Mouse (Mus musculus) forelimb bud, embryonic 11.5 days (tissue): ENCODE data around the gene Aatf.
"Not testable (repeated sequence)": the region's sequence is repeated elsewhere in the genome, so short reads cannot be mapped to it uniquely, and the experiment has no call there.

Experiments
- DNase-seq: peaks from one replicate; pipeline ENCODE4 v3.0.0-alpha.2; 2012; ENCODE audit warnings: low read depth, low spot score

Aatf gene

DNA sequence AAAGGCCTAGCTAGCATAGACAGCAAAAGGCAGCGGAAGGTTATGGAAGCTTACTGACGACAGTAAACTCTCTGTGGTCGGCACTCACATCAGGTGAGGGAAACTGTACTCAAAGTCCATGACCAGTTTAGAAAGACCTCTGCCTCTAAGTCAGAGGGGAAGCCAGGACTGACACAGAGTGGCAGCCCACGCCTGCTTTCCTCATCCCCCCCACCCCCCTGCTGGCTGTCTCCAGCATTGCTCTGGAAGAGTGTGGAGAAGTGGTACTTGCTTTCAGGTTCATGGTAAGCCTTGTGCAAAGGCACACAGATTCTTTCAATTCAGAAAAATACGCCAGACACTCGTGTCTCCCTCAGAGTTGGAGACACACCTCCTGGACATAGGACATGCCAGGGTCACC, 78.4 kb downstream of the Aatf start:
- DNase-seq, result no peak

DNA sequence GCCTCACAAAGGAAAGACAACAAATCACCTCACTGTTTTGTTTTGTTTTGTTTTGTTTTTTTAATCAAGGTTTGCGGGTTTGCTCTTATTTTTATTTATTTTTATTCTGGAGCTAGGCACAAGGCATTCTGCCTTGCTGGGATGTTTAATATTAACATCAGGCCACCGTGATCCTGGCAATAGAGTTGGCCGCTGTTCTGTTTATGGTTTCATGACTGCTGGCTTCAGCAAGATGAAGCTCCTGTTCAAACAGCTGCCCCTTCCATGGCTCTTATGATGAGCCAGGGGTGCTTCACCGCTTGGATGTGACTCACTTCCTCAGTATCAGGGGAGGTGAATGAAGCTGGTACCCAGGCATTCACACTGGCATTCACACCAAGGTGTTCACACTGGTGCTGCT, 83.0 kb downstream of the Aatf start:
- DNase-seq, result no peak

DNA sequence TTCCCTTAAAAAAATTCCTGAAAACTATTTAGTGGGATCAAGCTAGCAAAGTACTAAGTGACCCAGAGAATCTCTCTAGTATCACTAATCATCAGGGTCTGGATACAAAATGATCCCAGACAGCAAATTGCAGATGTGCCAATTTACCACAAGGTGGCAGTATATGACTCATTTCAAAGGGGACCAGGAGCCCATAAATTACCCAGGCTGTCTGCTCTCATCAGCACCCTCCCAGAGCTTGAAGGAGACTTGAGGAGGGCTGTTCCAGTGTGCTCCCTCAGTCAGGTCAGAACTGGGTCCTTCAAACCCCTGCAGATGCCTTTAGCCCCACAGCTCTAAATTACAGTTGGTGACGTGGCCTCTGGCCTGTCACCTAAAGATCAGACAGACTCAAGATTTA, 83.7 kb downstream of the Aatf start:
- peak; percentile 66 for DNase-seq

DNA sequence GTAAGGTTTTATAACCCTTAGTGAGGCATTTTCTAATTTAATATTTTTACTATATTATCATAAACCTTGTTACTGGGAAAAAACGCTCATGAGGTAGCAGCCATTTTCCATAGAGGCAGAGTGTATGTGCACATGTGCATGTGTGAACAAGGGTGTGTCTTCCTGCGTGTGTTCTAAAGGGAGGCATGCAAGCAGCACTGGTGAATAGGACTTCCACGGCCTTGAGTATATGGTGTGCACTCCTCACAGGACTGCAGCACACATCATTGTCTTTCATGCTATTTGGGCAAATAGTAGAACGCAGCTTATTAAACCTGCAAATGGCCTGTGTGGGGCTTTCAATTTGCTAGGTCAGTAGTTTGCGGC, 86.7 kb downstream of the Aatf start:
- no peak for DNase-seq

DNA sequence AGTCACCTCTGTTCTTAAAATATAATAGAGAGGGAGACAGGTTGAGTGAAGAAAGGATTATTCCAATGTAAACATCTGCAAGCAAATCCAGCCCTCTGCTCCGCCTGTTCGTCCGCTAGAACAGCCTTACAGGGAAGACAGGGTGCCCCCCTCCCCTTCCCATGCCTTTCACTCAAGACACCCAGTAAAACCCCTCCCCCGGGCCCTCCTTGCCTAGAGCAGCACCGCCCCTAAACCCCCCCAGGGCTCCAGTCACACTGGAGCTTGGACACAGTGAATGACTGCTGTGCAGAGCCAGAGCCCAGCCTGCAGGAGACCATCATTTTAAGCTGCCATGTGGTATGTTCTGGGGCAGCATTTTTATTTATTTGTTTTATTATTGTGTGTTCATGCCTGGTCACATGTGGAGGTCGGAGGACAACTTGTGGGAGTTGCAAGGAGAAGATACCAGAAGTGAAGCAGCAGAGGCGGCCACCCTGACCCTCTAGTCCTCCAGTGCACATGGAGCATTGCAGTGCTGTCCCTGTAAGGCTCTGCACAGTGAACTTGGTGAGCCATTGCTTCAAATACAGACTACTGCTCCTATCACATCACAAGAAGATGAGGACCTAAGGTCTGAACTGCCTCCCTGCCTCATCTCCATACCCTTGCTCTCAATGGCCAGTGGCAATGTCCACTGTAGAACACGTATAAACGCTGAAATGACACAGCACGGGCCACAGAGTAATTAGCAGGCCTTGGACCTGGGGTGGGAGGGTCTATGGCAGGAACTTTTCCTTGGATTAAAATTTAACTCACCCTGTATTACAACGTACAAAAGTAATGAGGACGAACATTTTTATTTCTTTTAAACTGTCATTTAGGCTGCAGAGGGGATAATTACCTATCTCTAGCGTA, 87.3 kb downstream of the Aatf start:
- DNase-seq, result no peak

DNA sequence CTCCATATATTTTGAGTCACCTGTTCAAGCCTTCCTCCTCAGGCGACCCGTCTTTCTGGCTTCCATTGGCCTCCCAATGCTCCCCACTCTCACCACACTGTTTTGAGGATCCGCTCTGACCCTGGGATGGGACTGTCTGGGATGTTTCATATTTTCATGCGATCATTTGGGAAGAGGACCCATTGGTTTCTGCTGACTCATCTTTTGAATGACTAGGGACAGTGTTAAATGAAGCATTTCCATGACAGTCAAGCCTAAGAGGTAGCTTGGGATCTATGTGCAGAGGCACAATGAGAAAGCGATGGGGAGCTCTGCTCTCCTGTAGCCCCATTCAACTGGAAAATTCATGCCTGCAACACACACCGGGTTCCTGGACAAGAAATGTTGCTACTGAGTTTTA, 92.5 kb downstream of the Aatf start:
- no peak for DNase-seq

DNA sequence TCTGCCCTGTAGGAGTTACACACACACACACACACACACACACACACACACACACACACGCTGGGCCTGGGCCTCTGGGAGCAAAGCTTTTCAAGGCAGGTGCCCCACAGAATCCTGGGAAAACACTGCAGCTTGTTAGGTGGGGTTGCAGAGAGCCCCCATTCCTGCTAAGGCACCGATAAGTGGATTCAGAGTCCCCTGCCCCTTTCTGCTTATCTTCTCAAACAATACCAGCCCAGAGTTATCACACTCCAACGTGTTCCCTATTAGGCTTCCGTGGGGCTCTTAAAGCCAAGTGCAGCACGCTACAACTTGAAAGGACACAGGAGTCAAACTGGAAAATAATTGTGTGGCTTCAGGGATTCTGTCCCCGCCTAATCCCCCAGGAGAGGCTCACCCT, 100.2 kb downstream of the Aatf start:
- DNase-seq, result no peak

DNA sequence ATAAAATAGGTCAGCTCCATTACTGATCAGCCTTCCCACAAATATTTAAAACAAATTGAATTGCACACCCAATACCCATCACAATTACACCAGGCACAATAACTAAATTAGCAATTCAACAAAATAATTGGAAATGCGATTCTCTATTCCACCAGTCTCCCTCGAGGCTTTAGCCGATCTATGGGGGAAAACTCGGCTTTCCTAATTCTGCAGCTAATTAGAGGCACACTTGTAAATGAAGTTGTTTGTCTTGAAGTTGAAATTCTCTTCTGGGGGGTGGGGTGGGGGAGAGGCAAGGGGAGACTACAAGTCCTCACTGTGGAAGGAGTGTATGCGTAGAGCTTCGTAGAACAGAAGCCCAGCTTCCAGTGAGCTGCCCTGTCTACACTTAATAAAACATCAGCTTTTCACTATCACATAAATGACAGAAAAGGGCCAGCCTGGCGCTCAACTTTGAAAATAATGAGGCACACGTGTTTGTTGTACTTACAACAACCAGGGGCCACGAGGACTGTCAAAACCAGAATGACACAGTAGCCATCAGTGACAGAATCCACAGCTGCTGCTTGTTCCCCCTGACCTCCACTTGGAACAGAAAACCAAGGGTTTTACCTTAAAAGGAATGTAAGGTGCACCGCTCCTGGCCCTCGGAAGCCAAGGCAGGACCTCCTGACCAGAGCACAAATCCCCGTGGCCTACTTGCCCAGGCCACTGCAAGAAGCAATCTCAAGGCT, 101.0 kb downstream of the Aatf start:
- DNase-seq, result peak; percentile 61

DNA sequence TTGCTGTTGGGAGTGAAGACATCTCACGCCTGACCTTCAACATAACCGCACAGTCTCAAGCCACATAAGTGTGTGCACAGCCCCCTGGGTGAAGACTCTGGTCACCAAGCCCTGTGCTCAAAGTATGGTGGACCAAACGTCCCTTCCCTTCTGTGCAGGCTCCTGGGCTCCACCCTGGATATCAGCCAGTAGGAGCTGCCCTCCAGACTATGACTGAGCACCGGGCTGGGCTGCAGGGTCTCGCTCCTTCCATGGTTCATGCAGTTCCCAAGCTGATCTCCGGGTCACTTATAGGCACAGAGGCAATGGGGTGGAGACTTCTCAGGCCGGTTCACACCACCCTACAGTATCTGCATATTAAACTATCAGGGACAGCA, 101.7 kb downstream of the Aatf start:
- DNase-seq, result no peak

DNA sequence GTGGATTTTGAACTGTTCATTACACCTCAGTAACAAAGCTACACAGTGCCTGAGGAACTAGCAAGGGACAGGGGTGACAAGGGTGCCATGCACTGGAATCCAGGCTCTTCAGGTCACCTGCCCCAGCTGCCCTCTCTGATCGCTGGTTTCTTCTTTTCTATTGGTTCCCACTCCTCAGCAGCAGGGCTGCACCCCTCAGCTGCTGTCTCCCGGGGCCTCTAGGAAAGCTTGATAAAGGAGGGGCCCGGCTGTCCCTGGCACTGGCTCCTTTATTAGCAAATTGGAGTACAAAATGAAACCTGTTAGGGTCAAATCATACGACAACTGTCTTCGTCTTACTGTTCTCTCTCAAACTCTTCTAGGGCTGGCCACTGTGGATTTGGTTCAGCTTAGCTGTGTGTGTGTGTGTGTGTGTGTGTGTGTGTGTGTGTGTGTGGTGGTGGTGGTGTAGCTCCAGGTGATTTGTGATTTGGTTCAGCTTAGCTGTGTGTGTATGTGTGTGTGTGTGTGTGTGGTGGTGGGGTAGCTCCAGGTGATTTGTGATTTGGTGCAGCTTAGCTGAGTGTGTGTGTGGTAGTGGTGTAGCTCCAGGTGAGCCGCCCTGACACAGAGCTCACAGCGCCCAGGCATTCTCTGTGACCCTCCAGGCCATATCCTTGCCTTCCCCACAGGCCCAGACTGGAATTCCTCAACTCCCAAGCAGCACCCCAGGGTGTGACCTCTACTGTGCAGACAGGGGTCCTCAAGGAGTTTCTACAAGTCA, 102.3 kb downstream of the Aatf start:
- no peak for DNase-seq

DNA sequence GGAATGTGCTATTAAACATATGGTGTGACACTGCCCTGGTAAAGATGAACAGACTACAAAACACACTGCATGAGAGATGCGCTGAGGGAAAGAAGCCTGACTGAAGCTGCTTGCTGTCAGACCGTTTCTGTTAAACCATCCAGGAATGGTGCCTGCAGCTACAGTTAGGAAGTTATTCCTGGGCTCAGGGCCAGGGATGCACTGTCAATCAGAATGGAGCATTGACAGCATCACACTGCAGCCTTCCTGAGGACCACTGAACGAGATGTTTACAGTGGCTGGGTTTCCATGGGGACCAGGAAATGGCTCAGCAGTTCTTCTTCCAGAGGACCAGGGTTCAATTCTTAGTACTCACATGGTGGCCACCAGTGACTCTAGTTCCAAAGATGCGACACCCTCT, 102.9 kb downstream of the Aatf start:
- no peak for DNase-seq

DNA sequence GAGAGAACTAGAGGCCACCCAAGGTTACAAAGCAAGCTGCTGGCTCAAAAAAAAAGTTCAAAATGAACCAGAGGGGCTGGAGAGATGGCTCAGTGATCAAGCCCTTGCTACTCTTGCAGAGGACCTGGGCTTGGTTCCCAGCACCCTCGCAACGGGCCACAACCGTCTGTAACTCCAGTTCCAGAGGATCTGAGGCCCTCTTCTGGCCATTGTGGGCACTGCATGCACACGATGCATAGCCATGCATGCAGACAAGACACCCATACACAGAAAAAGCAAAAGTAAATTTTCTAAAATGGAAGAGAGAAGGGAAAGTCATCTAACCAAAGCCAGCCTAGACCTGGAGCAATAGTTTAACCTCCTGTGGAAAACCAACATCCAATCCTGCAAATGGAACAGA, 106.6 kb downstream of the Aatf start:
- no peak for DNase-seq

DNA sequence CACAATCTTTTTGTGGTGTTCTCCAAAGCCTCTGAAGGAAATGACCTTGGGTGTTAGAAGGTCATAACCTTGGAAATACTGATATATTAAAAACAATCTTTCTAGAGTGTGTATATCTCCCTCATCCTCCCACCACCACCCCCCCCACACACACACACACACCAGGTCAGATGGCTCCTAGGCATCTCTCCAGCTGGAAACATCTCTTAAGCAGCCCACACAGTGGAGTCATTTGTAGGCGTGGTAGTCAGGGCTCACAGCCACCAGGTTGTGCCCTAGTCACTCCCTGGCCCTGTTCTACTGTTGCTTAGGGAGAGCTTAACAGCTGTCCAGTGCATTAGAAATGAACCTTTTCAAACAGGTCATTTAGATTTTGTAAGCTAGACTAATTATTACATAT, 118.3 kb downstream of the Aatf start:
- no peak for DNase-seq

DNA sequence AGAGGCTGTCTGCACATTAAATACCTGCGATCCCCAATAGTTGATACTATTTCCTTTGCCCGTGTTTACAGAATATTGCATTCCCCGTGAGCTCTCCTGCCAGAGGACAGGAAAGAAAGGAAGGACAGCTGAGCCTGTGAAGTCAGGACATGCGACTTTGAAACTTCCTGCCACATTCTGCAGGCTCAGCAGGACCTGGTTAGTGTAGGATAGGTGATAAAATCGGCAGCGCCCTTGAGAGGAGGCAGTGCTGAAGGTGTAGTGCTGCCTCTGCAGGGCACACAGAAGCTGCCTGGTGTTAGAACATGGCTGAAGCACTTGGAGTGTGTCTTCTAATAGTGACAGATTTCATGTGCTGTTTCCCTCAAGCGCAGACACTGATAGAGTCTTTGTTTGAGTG, 119.8 kb downstream of the Aatf start:
- DNase-seq, result no peak

DNA sequence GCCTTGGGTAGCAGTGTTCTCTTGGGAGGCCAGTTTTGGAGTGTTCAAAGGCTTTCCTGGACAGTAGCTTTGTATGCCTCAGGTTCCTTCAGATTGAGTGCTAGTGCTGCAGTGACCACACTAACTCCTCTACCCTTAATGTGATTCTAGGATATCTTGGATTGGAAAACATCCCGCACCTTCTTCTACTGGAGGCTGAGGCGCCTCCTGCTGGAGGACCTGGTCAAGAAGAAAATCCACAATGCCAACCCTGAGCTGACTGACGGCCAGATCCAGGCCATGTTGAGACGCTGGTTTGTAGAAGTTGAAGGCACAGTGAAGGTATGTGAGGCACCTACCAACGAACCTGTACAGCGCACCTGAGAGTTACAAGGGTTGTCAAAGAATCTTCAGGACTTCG, 121.3 kb downstream of the Aatf start:
- not testable (repeated sequence) for DNase-seq

DNA sequence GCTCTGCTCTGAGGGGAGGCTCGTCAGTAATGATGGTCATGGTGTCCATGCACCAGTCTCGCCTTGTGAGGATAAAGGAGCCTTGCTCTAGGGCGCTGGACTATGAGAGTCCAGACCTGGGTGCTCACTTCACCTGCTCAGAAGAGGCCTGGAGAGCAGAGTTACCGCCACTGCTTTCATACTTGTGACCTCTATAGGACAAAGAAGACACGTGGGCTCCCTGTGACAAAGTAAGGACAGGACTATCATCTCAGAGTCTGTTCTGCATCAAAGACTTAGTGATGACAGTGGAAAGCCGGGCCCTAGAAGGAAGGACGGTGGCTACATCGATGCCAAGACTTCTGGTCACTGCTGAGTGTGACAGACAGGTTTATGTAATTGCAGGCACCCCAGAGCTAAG, 122.2 kb downstream of the Aatf start:
- DNase-seq, result no peak

DNA sequence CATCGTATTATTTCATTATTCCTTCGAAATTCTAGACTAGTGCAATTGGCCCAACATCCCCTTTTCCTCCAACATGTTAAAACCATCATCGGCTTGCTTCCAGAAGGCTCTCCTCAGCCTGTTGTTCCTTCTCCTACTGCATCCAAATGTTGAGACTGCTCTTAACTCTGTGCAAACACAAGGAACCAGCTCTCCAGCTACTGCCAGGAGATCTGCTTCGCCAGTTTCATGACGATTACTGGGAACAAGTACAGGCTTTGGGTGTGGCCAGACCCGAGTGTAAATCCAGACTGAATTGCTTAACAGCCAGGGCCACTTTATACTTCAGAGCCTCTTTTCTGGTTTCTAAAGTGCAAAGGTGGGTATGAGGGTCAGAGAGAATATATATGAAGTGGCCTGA, 124.0 kb downstream of the Aatf start:
- no peak for DNase-seq

DNA sequence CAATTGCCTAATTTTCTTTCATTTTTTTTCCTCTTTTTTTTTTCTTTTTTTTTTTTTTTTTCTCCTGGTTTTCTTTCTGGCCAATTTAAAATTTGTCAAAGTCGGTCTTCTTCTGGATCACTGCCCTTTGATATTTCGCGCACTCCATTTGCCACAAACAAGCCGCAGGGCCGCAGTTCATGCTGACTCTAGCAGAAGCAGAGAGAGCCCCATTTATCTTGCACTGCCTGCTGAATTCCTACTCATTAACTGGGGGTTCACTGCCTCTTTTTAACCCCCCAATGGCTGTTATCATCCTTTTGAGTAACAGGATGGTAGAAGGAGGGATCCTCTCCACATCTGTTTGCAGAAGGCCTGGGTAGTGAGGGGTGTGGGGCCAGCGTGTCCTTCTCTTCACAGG, 129.4 kb downstream of the Aatf start:
- DNase-seq, result no peak

DNA sequence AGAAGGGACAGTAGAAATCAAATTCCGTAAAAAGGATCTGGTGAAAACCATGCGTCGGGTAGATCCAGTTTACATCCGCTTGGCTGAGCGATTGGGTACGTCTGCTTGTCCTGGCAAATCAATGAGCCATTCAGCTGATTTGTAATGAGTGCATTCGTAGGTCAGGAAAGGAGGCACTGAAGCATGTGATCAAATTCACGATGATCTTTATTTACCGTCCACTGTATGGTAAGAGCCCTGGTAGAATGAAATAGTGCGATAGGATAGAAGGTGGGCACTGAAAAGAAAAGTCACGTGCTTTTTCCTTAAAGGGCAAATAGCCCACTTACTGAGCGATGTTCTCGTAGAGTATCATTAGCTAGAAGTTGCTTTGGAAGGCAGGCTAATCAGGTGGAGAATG, 130.9 kb downstream of the Aatf start:
- no peak for DNase-seq

DNA sequence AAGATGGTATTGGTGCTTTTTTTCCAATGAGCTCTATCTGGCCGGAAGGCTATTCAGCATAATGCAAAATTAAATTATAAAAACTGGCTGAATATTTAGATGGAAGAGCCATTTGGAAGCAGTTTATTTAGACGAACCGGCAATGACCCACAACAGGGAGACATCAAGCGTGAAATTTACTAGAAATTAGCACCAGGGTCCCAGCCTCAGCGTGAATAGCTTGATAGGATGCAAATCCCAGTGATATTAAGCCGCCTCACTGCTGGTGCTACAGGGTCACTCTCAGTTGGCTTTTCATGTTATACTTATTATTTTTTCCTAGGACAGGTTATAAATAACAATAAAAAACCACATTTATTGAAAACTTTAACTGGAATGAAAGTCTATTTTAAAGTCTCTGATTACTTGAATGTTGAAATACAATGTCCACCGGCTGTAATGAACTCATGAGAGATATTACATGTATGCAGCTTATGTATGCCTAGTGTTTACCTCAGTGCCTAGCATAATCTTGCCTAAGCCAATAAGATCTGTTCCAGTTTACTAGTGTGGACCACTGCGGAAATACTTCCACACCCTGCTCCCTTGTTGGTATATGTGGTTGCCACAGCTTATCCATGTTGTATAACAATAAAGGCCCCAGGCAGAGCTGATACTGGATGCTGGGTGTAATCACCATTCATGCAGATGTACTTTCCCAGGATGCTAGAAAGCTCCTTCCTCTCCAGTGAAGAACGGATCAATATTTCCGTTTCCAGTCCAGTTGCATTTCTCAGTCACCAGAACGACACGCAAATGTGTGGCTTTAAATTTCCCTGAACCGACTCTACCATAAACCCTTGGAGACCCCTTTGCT, 136.6 kb downstream of the Aatf start:
- no peak for DNase-seq

DNA sequence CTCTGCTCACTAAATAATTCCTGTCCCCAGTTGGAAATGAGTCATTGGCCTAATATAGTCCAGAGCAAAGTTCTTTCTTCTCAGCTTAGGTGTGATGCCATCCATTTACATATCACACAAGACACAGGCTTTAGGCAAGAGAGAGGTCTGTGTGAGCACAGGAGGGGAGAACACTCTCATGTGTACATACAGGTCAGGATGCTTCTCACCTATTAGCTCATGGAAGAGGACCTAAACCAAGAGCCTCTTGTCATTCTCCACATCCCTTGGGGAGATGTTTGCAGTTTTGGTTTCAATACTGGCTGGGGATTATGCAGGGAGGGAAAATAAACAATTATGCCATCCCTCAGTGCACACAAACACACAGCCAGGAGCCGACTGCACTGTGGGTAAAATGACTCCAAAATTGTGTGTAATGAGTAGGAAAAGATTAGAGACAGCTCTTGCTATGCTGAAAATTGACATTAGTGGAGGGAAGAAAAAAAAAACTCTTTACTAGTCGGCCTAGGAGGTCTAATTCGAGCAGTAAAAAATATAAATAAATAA, 137.3 kb downstream of the Aatf start:
- no peak for DNase-seq
